Mouse (Mus musculus) frontal cortex, postnatal 36 days (tissue): Measurements from ENCODE around the gene Rxra.

Experiments
- DNase-seq, 2 experiments: peaks; one replicate each; pipeline ENCODE4 v3.0.0; 2022; ENCODE audit warnings: low spot score in 2 of 2

Rxra gene

DNA sequence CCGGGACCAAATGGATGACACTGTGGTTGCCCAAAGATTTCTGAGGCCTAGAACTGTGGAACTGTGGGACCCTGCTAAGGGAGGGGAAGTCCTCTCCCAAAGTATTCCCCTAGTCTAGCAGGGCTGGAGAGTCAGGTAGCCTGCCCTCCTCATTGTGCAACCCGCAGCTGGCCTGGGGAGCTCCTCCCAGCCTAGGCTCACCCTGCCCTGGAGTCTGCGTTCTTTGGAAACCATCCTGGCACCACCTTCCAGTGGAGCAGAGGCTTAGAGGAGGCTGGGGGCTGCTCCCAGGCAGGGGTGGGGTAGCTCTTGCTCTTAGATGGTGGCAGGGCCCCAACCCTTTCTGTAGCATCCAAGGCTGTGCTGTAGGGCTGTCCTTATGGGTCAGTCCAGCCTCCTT is 26.0 kb downstream of the Rxra start:
- no peak for DNase-seq

DNA sequence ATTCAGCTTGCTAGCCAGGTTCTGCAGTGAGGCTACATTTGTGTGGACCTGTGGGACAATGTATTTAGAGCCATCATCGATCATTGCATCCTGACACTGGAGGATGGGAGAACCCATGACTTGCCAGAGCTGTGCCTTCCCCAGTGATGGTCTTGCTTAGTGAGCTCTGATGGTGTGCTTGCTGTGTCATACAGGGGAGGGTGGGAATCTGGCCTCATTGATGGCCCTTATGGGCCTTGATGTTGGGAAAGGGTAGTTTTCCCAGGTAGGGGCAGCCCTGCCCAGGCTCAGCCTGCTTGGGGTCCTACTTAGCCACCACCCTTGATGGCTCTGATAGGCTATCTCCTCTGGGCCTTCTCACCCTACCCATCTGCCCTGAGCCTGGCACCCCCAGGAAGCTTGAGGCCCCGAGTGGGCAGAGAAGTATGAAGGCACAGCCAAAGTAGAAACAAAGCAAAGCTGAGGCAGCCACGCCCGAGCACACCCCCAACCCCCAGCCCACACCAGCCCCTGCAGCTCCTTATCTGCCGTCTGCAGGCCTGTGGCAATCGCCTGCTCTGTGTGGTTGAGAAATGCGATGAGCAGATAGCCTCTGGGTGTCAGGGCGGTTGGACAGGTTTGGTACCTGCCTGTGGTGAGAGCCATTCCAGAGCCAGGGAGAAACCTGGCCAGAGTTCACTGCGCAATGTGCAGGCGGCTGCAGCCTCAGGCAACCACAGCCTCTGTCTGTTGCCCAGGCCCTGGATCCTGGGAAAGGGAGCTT is 26.8 kb downstream of the Rxra start:
- DNase-seq, result no peak

GRCm38 (mm10) chr2:27703852-27704640 is 27.8 kb downstream of the Rxra start:
- no peak for DNase-seq

DNA sequence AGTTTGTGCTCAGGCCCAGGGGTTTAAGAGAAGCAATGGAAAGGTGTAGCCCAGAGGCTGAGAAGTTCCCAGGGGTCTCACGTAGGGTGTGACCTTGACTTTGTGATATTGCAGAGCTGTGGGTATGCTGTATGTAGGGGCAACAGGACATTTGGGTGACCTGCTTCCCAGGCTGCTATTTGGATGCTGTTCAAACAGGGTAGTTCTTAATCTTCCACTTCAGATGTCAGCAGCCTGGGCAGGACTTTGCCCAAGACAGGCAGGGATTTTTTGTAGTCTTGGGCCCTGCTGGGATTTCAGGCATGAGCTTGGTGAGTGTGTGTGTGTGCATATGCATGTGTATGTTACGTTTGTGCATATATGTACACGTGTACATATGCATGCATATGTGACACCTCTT is 28.4 kb downstream of the Rxra start:
- DNase-seq, result no peak

GRCm38 (mm10) chr2:27710871-27711382 is 34.7 kb downstream of the Rxra start:
- DNase-seq, result no peak

- no peak for DNase-seq
Measured at GRCm38 (mm10) chr2:27712626-27713025, 36.4 kb downstream of the Rxra start.

DNA sequence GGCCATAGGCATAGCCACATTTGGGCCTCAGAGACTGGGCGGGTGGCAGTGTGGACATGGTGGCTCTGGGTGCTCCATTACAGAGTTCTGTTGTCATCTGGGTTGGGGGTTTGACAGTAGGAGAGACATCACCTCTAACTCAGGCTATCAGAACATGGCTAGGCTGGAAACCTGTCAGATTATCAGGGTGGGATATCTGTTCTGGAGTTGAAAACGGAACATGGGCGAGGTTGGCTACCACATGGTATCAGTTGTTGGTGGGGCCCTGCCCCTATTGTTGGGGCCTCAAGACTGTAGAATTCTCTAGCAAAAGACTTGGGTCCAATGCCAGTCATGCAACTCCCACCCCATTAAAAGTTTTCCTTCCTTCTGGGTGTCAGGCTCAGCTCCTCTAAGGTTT is 37.1 kb downstream of the Rxra start:
- no peak for DNase-seq

GRCm38 (mm10) chr2:27714131-27714530 is 37.9 kb downstream of the Rxra start:
- DNase-seq, result no peak

GRCm38 (mm10) chr2:27715221-27715620 is 39.0 kb downstream of the Rxra start:
- no peak for DNase-seq

DNA sequence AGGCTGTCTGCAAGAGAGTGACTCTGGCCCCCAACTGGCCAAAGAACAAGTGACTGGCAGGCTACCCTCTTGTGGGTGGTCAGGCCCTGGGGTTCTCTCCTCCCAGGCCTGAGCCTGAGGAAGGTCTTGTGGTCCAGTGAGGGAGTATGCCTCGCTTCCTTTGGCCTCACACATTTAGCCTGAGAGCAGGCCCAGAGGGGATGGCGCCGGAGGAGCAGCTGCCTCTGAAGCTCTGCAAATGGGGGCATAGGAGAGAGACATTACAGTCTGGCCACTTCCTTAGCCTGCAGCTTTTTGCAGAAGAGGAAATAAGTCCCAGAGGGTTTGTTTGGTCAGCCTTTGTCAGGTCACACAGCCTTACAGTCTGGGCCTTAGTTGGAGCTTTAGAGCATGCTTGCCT is 40.1 kb downstream of the Rxra start:
- DNase-seq, result no peak

DNA sequence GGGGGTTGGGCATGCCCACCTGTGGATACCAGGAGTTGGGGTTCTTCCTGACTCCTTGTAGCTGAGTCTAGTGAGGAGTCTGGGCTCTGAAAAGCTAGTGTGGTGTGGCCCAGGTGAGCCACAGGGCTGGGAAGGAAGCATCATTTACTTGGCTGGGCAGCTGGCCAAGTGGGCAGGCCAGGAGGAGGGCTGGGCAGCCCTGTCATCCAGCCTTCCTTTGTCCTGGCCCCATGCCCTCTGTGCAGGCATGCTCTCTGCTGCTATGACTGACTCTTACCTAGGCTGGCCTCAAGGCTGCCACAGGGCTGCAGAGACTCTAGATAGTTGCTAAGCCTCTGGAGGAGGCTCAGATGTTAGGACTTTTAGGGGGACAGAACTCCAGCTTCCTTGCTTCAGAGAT is 42.0 kb downstream of the Rxra start:
- DNase-seq, result no peak

DNA sequence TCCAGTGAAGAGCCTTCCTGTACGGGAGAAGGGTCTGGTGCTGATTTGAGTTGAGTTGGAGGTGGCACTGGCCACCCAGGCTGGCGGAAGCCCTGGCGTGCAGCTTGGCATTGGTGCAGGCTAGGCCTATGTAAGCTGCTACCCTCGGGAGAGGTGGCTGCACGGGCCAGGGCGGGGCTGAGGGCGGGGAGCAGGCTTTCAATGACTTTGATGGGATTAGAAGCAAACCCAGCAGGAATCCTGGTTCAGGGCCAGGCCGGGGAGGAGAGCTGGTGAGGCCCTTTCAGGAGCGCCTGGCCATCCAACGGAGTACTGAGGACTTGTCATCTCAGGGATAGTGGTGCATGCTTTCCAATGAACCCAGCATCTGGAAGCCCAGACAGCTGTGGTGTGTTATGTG is 43.4 kb downstream of the Rxra start:
- DNase-seq, result no peak

- DNase-seq, result no peak
Measured at GRCm38 (mm10) chr2:27721611-27722010, 45.4 kb downstream of the Rxra start.

DNA sequence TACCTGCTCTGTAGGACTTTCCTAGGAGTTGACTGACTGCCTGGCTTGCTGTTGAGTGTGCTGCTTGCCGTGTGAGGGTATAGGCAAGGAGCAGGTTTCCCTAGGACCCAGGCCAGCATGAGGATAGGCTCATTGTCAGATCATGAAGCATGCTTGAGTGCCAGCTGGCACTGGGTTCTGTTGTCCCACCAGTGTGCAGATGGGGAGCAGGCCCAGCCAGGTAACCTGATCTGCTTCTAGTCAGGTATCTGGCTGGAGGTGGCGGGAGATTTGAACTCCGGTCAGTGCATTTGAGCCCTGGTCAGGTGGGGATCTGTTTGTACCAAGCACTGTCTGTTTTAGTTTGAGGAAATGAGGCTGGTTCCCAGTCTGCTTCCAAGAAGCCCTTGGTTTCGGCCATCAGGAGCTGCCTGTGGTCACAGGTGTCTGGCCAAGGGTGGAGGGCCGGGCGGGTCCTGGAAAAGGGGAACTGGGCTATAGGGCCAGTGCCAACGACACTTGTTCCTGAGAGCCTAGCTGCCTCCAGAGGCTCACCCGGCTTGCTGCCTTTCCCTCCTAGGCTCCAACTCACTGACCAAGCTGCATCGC is 48.6 kb downstream of the Rxra start:
- no peak for DNase-seq

GRCm38 (mm10) chr2:27727994-27728854 is 52.0 kb downstream of the Rxra start:
- DNase-seq, result no peak

DNA sequence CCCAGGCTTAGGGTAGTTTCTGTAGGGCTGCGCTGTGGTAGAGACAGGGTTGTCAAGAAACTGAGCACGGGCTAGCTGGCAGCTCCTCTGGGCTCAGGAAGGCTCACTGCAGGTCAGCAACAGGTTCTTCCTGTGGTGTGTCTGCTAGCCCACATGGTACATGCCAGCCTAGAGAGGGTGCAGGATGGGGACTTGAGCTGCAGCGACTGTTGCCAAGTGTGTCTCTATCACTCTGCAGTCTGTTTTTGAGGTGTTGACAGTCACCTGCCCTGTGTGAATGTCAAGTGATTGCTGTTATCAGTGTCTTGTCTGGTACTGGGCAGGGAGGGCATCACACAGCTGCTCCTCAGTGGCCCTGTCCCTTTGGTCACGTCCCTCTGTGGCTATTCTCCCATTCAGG is 52.8 kb downstream of the Rxra start:
- no peak for DNase-seq

DNA sequence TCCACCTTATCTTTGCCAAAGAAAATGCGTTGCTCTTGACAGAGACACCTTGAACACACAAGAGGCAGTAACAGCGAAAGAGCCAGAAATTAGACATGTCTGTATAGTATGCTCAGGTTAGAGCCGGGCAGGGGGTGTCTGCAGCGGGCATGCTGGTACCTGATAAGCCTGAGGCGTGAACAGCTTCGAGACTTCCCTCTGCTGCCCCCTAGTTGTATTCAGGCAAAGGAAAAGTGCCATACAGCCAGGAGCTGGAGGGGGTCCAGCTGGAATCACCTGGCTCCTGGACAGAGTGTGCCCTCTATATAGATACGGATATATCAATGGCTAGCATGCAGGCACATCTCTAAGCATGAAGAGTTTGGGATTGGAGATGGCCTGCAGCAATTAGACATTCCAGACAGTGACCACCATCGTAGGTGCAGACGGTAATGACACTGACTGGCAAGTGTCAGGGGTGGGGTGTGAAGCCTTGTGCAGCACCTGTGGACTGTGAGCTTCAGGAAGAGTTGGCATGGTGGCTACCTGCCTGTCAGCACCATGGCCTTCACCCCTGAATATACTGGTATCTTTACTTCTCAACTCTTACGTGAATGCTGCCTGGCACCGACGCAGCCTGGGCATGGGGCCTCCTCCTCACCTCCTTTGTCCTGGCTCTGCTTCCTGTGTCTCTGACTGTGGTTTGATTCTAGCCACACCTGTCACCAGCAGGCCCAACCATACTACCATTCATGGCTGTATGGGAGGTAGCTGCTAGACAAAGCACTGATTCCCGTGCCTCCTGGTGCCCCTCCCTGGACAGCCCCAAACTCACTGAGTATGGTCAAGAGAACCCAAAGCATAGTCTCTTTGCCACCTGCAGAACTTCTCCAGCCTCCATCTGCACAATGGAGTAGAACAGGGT is 54.0 kb downstream of the Rxra start:
- DNase-seq, result no peak

DNA sequence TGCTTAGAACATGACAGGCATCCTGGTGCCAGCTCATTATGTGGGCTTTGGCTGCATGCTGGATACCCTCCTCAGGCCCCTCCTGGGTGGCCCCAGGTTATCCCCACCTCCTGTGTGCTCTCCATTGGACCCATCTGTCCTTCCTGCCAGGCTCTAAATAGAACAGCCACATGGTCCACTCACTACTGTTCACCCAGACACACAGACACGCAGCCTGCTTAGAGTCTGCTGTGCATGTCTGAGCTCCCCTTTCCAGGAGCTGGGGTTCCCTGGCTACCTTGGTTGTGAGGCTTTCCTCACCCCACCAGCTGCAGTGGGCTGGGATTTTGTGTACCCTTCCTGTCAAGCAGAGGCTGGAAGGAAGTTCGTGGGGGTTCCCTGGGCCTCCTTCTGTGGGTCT is 56.8 kb downstream of the Rxra start:
- no peak for DNase-seq

GRCm38 (mm10) chr2:27734328-27734727 is 58.1 kb downstream of the Rxra start:
- no peak for DNase-seq

GRCm38 (mm10) chr2:27734800-27735199 is 58.6 kb downstream of the Rxra start:
- DNase-seq, result no peak

GRCm38 (mm10) chr2:27736802-27737201 is 60.6 kb downstream of the Rxra start:
- no peak for DNase-seq
